Comparison of ENCODE assay signal across 18 mouse cellular contexts in the genomic region with DNA sequence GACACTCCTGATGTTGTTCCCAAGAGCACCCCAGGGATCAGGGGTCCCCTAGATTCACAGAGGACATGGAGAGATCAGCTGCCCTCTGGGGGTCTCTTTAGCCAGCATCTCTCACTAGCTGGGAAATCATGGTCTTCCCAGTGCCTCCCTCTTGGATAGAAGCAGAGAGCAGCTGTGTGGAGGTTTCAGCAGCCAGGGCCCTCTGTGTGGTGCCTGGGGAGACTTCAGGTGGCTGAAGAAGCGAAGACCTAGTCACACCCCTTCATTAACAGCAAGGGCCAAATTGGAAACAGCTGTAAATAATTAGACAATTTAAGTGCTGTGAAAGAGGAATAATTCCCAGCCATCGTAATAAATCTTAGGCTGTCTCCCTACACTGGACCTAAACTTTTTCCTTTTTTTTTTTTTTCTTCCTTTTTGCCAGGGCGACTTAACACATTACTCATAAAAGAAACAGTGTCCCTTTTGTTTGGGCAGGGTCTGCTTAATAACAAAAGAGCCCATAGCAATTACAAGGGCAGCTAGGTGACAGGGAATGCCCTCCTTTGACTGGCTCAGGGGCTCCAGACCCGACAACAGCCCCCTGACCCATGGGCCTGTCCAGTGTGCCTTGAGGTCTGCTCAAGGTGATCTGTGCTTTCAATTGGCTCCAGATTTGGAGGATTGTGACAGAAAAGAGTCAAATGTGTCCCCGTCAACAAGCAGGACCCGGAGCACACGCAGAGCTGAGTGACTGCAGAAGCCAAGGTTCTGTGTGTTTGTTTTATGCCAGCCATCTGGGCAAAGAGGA.
DNase-seq lines count a peak whose midpoint lies in the region; ATAC-seq and TF ChIP-seq lines count a peak whose summit lies in the region.
"Had no signal": no experiment of that assay in that cellular context is flagged by ENCODE, and none has a peak within 500 bp of the region (broad histone marks: within the 10 kb centered on the region; RNA-seq: fewer than 3 reads in every experiment).

No protein-coding gene starts in this region.

- no peak overlapping the region for H3K27ac ChIP-seq in kidney, embryonic 16.5 days (ENCODE audit: low read length)
- no peak overlapping the region for H3K27ac ChIP-seq in kidney, embryonic 14.5 days (ENCODE audit: low read depth, low read length)
- H3K27ac ChIP-seq in limb, embryonic 10.5 days = peak overlapping the region; percentile 80
- no peak overlapping the region for H3K27ac ChIP-seq in gastrocnemius, adult 2 months
- H3K27ac ChIP-seq: embryonic facial prominence, embryonic 13.5 days; forebrain, embryonic 12.5 days; hindbrain, embryonic 10.5 days; hindbrain, embryonic 14.5 days; intestine, embryonic 15.5 days had no signal

- no peak overlapping the region for H3K4me3 ChIP-seq in kidney, embryonic 16.5 days (ENCODE audit: low read length)
- H3K4me3 ChIP-seq in kidney, embryonic 14.5 days (ENCODE audit: low read length) = no peak overlapping the region
- H3K4me3 ChIP-seq in limb, embryonic 10.5 days = peak overlapping the region; percentile 4; the same call in 1 of the 2 replicates
- H3K4me3 ChIP-seq in gastrocnemius, adult 2 months = no peak overlapping the region
- H3K4me3 ChIP-seq: embryonic facial prominence, embryonic 13.5 days; forebrain, embryonic 12.5 days; heart, embryonic 12.5 days; hindbrain, embryonic 10.5 days; intestine, embryonic 15.5 days had no signal

- H3K9me3 ChIP-seq in kidney, embryonic 16.5 days (ENCODE audit: low read length) = no peaks in the 10 kb centered on the region
- H3K9me3 ChIP-seq in kidney, embryonic 14.5 days (ENCODE audit: control insufficient read depth, low read length) = no peaks in the 10 kb centered on the region
- H3K9me3 ChIP-seq in limb, embryonic 10.5 days (replicated peaks) = no peaks in the 10 kb centered on the region
- H3K9me3 ChIP-seq: embryonic facial prominence, embryonic 13.5 days; forebrain, embryonic 12.5 days; heart, embryonic 12.5 days; hindbrain, embryonic 10.5 days; intestine, embryonic 15.5 days had no signal

- ATAC-seq in kidney, embryonic 16.5 days (ENCODE audit: low FRiP score, low TSS enrichment) = peak; percentile 19; the same call in 1 of the 2 replicates
- ATAC-seq in kidney, embryonic 14.5 days (ENCODE audit: low FRiP score, low TSS enrichment) = no peak
- ATAC-seq in erythroid progenitor cell, adult 5-6 weeks (replicated peaks; ENCODE audit: low FRiP score, poor library complexity, severe bottlenecking) = no peak
- ATAC-seq: intestine, embryonic 15.5 days had no signal

- H3K36me3 ChIP-seq in kidney, embryonic 16.5 days (ENCODE audit: insufficient read depth, low read length) = no peaks in the 10 kb centered on the region
- H3K36me3 ChIP-seq in kidney, embryonic 14.5 days (ENCODE audit: control insufficient read depth, insufficient read depth, low read length) = no peaks in the 10 kb centered on the region
- no peaks in the 10 kb centered on the region for H3K36me3 ChIP-seq in limb, embryonic 10.5 days
- H3K36me3 ChIP-seq: embryonic facial prominence, embryonic 13.5 days; forebrain, embryonic 12.5 days; heart, embryonic 12.5 days; hindbrain, embryonic 10.5 days; intestine, embryonic 15.5 days had no signal

- peak; percentile 29 for DNase-seq in embryo, embryonic 11 days
- no peak for DNase-seq in embryo, embryonic 9.5 days (ENCODE audit: extremely low spot score)
- DNase-seq in limb, embryonic 10.5 days (ENCODE audit: low spot score) = peak; percentile 59
- DNase-seq in gastrocnemius, adult 2 months = no peak
- DNase-seq: adrenal gland, postnatal 10 days; cerebellum, adult 11 months; cerebellum, adult 9-10 months; cerebellum, postnatal 25 days; gastrocnemius, postnatal 25 days had no signal

- intact Hi-C loops in gastrocnemius, adult 2 months (cut with DNase I) = no loop called here

- TF ChIP-seq CTCF in gastrocnemius, adult 2 months (IDR thresholded peaks at IDR 0.05) = no peak

- H3K4me2 ChIP-seq in kidney, embryonic 16.5 days (replicated peaks; ENCODE audit: low read depth, low read length) = no peak overlapping the region
- no peak overlapping the region for H3K4me2 ChIP-seq in kidney, embryonic 14.5 days (replicated peaks; ENCODE audit: low read depth, low read length)
- H3K4me2 ChIP-seq: embryonic facial prominence, embryonic 13.5 days; forebrain, embryonic 12.5 days; heart, embryonic 12.5 days; hindbrain, embryonic 14.5 days; intestine, embryonic 15.5 days had no signal

- no peaks in the 10 kb centered on the region for H3K27me3 ChIP-seq in kidney, embryonic 16.5 days (ENCODE audit: insufficient read depth, low read length)
- peaks cover 2% of the 10 kb centered on the region; the same call in 1 of the 2 replicates for H3K27me3 ChIP-seq in kidney, embryonic 14.5 days (ENCODE audit: control insufficient read depth, insufficient read depth, low read length)
- peaks cover 32% of the 10 kb centered on the region for H3K27me3 ChIP-seq in limb, embryonic 10.5 days (ENCODE audit: low read depth, poor library complexity, severe bottlenecking)
- H3K27me3 ChIP-seq: forebrain, embryonic 12.5 days; intestine, embryonic 15.5 days had no signal

- H3K4me1 ChIP-seq in kidney, embryonic 16.5 days (ENCODE audit: insufficient read depth, low read length) = no peaks in the 10 kb centered on the region
- H3K4me1 ChIP-seq in kidney, embryonic 14.5 days (ENCODE audit: control insufficient read depth, insufficient read depth, low read length) = no peaks in the 10 kb centered on the region
- peaks cover 36% of the 10 kb centered on the region for H3K4me1 ChIP-seq in limb, embryonic 10.5 days
- H3K4me1 ChIP-seq: heart, embryonic 12.5 days; intestine, embryonic 15.5 days had no signal

- 42% methylated on average over 7 of the region's 7 CpGs for WGBS in kidney, embryonic 16.5 days
- 43% methylated on average over 7 of the region's 7 CpGs for WGBS in kidney, embryonic 14.5 days
- WGBS in limb, embryonic 10.5 days = 19% methylated on average over 7 of the region's 7 CpGs

- H3K9ac ChIP-seq in kidney, embryonic 16.5 days (replicated peaks; ENCODE audit: low read length) = no peak overlapping the region
- H3K9ac ChIP-seq in kidney, embryonic 14.5 days (ENCODE audit: low read depth, low read length) = no peak overlapping the region
- H3K9ac ChIP-seq: embryonic facial prominence, embryonic 13.5 days; forebrain, embryonic 12.5 days; heart, embryonic 12.5 days; hindbrain, embryonic 14.5 days; intestine, embryonic 15.5 days had no signal

Comparison
In these comparisons a context has a peak if more than half of its experiments do, and no peak if none do; other contexts are left out.
1. DNase-seq: peak in embryo, embryonic 11 days (single experiment) and limb, embryonic 10.5 days (single experiment); none in embryo, embryonic 9.5 days (single experiment) and gastrocnemius, adult 2 months (single experiment).